Mouse (Mus musculus) hindbrain, postnatal 0 days (tissue): Measurements from ENCODE around the gene Btg2. TPM values are rescaled to one million over a fixed set of nuclear protein-coding genes. Genes with fewer than 3 reads are reported as not detected.
A peak's percentile ranks its signal among the peaks of the same experiment; 100 is the strongest.

Experiments used
- ATAC-seq: fragments of 200-750 bp; cut with Nextera tagmentation; 2 replicates; pipeline ENCODE4 v1.8.0; 2017; ENCODE audit warnings: mild to moderate bottlenecking, moderate TSS enrichment, moderate library complexity
- DNase-seq: peaks from one replicate; pipeline ENCODE4 v3.0.0-alpha.2; 2015; ENCODE audit warnings: low spot score
- H3K27ac ChIP-seq: fragments of 300-500 bp; sonication (generic); 2 replicates; pipeline ENCODE4 v1.5.1; 2014; ENCODE audit warnings: mild to moderate bottlenecking
- H3K27me3 ChIP-seq: fragments of 300-500 bp; sonication (generic); 2 replicates; pipeline ENCODE4 v1.6.1; 2014; ENCODE audit warnings: low read length, mixed read lengths; ENCODE audit not compliant: insufficient read depth
- H3K36me3 ChIP-seq: fragments of 300-500 bp; sonication (generic); 2 replicates; pipeline ENCODE4 v1.6.1; 2014; ENCODE audit warnings: low read length, mixed read lengths; ENCODE audit not compliant: insufficient read depth
- H3K4me1 ChIP-seq: fragments of 300-500 bp; sonication (generic); 2 replicates; pipeline ENCODE4 v1.6.1; 2014; ENCODE audit warnings: antibody characterized with exemption, low read length, mixed read lengths; ENCODE audit not compliant: insufficient read depth
- H3K4me2 ChIP-seq: fragments of 300-500 bp; sonication (generic); 2 replicates; pipeline ENCODE4 v1.6.1; 2014; ENCODE audit warnings: low read depth, mild to moderate bottlenecking, low read length, moderate library complexity, mixed read lengths
- H3K4me3 ChIP-seq: fragments of 300-500 bp; sonication (generic); 2 replicates; pipeline ENCODE4 v1.5.1; 2014; ENCODE audit warnings: low read length
- H3K9ac ChIP-seq: fragments of 300-500 bp; sonication (generic); replicated peaks from 2 replicates; pipeline ENCODE4 v1.6.1; 2014; ENCODE audit warnings: mild to moderate bottlenecking, low read length, moderate library complexity, mixed read lengths
- H3K9me3 ChIP-seq: fragments of 300-500 bp; sonication (generic); 2 replicates; pipeline ENCODE4 v1.6.1; 2016; ENCODE audit warnings: low read length, mixed read lengths
- CTCF ChIP-seq: IDR thresholded peaks from 2 replicates; pipeline ENCODE4 v1.5.1; 2016; ENCODE audit warnings: antibody characterized with exemption, control low read depth, low read depth
- WGBS: fragments of 180-500 bp; shearing (Covaris S2); extraction: QIAGEN DNeasy Blood & Tissue Kit; methylation state at CpG from one replicate; pipeline ENCODE4 v1.1.7; 2014; 5-methylcytosine and 5-hydroxymethylcytosine counted together
- polyA plus RNA-seq: library from polyadenylated mRNA; unstranded; fragments of >200 nt; fragmentation: Nextera tagmentation; extraction: Ambion mirVana; gene quantifications from 2 replicates; pipeline ENCODE4 v1.2.1, GENCODE M21; 2015
- total RNA-seq: library from RNA; depleted of rRNA; stranded (reverse); fragments of >200 nt; gene quantifications from 2 replicates; pipeline ENCODE4 v1.2.3, GENCODE M21; 2014

The Btg2 gene
- total and polyA plus RNA-seq, 2 experiments from 2014 or later: 13.2 to 26.1 TPM

DNA sequence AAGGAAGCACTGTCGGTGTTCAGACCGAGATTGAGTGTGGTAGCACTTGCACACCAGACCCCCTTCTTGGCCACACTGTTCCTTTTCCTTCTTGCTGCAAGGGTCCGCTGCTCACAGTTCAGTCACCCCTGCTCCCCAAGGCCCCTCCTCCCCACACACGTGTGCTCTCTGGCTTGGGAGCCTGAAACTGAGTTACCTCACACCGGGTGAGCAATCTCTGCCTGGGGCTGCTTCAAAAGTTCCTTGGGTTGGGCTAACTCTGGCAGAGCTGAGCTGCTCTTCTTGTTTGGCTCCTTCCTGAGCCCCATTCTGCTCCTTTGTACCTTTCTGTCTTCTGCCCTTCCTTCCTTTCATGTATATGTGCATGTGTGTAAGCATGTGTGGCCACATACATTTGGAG, 34.6 kb upstream of the Btg2 start:
- H3K4me2 ChIP-seq: no peak overlapping the region
- no peaks in the 10 kb centered on the region for H3K4me1 ChIP-seq
- H3K36me3 ChIP-seq: no peaks in the 10 kb centered on the region
- WGBS: 71% methylated on average over 5 of the region's 5 CpGs
- no peaks in the 10 kb centered on the region for H3K9me3 ChIP-seq
- no peak overlapping the region for H3K4me3 ChIP-seq
- ATAC-seq (no peak), DNase-seq (no peak)
- no peaks in the 10 kb centered on the region for H3K27me3 ChIP-seq
- no peak overlapping the region for H3K9ac ChIP-seq
- no peak for TF ChIP-seq CTCF
- H3K27ac ChIP-seq: no peak overlapping the region

DNA sequence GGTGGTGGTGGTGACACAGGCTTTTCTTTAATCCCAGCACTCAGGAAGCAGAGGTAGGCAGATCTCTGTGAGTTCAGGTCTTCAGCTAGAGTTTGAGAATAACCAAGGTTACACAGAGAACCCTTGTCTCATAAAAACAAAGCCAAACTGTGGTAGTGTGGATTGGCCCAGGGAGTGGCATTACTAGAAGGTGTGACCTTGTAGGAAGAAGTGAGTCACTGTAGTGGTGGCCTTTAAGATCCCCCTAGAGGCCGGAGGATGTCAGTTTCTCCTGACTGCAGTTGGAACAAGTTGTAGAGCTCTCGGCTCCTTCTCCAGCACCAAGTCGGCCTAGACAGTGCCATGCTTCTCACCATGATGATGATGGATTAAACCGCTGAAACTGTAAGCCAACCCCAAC, 32.1 kb upstream of the Btg2 start, which contains the start of gene Chit1:
TSS of gene Chit1 (plus strand) at position 264 of the 400 bp plus-strand sequence.
- Histone ChIP-seq H3K27ac (no peak within 1 kb of the TSS), H3K4me1 (no peaks in the 10 kb centered on the region), H3K9me3 (no peaks in the 10 kb centered on the region), H3K9ac (no peak within 1 kb of the TSS), H3K27me3 (no peaks in the 10 kb centered on the region), H3K4me2 (no peak within 1 kb of the TSS), H3K4me3 (no peak within 1 kb of the TSS), H3K36me3 (no peaks in the 10 kb centered on the region)
- ATAC-seq (no peak), DNase-seq (no peak)
- TF ChIP-seq CTCF: 0 out of 2 replicates have a peak, but pooled peaks have one; percentile 14
- 75% methylated on average over 4 of the region's 4 CpGs for WGBS

GRCm38 (mm10) chr1:134110449-134110848, 31.5 kb upstream of the Btg2 start:
- Histone ChIP-seq H3K4me3 (no peak overlapping the region), H3K9me3 (no peaks in the 10 kb centered on the region), H3K4me1 (no peaks in the 10 kb centered on the region), H3K9ac (no peak overlapping the region), H3K36me3 (no peaks in the 10 kb centered on the region), H3K27ac (no peak overlapping the region), H3K4me2 (no peak overlapping the region), H3K27me3 (no peaks in the 10 kb centered on the region)
- ATAC-seq (no peak), DNase-seq (no peak)
- no peak for TF ChIP-seq CTCF
- WGBS: 87% methylated on average over 5 of the region's 5 CpGs

GRCm38 (mm10) chr1:134110015-134110414, 31.1 kb upstream of the Btg2 start:
- DNase-seq (peak; percentile 14), ATAC-seq (no peak)
- Histone ChIP-seq H3K27ac (no peak overlapping the region), H3K4me3 (no peak overlapping the region), H3K9me3 (no peaks in the 10 kb centered on the region), H3K4me1 (no peaks in the 10 kb centered on the region), H3K9ac (no peak overlapping the region), H3K4me2 (no peak overlapping the region), H3K36me3 (no peaks in the 10 kb centered on the region), H3K27me3 (no peaks in the 10 kb centered on the region)
- no peak for TF ChIP-seq CTCF
- WGBS: 93% methylated on average over 3 of the region's 3 CpGs

- no peaks in the 10 kb centered on the region for H3K36me3 ChIP-seq
- ATAC-seq (no peak), DNase-seq (no peak)
- no peak overlapping the region for H3K27ac ChIP-seq
- H3K27me3 ChIP-seq: no peaks in the 10 kb centered on the region
- no peaks in the 10 kb centered on the region for H3K9me3 ChIP-seq
- WGBS: 89% methylated on average over 7 of the region's 7 CpGs
- H3K4me2 ChIP-seq: no peak overlapping the region
- no peak overlapping the region for H3K4me3 ChIP-seq
- TF ChIP-seq CTCF: no peak
- H3K9ac ChIP-seq: no peak overlapping the region
- no peaks in the 10 kb centered on the region for H3K4me1 ChIP-seq
These were observed 28.9 kb upstream of the Btg2 start for GRCm38 (mm10) chr1:134107777-134108176.

DNA sequence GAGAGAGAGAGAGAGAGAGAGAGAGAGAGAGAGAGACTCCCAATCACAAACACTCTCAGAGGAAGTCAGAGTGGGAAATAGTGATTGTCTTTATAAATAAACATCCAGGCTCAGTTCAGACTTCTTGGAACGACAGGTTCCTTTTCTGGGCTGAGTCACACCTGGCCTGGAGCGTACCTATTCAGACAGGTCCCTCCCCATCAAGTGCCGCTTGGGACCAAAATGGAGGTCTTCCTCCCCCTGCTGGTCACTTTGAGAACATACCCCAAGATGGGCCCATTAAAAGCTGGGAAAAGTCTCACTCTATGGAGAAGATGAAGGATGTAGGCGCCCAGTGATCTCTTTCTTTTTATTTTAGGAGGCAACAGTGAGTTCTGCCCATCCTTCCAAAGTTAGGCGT, 27.8 kb upstream of the Btg2 start:
- DNase-seq (peak; percentile 70), ATAC-seq (no peak)
- Histone ChIP-seq H3K27me3 (no peaks in the 10 kb centered on the region), H3K36me3 (no peaks in the 10 kb centered on the region), H3K9me3 (no peaks in the 10 kb centered on the region), H3K27ac (no peak overlapping the region), H3K4me3 (no peak overlapping the region), H3K9ac (no peak overlapping the region), H3K4me2 (no peak overlapping the region), H3K4me1 (no peaks in the 10 kb centered on the region)
- 9% methylated on average over 5 of the region's 5 CpGs for WGBS
- TF ChIP-seq CTCF: peak; percentile 85

DNA sequence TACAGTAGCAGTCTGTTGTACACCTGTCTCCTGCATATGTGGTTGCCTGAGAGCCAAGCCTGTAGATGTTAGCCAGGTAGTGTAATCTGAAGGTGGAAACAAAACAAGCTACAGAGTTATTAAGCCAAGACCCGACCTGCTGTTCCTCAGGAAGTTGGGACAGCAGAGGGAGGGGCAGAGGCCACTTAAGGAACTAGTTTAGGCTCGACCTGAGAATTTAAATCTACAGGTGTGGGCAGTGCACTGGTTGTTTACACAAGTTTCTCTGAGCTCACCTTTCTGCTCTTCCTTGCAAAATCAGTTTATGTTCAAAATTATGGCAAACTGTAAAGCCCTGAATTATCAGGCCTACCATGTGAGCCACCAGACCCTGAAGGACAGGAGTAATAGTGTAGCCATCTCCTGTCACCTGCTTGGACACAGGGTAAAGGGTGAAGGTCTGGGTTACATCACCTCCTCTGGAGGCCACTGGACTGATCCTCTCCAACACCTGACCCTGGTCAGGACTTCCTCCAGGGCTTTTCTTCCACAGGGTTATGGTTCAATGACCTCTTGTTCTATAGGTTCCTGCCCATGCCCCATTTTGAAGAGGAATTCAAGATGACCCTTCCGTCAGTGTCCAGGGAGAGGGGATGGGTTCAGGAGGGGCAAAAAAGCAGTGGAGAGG, 27.0 kb upstream of the Btg2 start:
- Histone ChIP-seq H3K9ac (no peak overlapping the region), H3K4me3 (no peak overlapping the region), H3K4me2 (no peak overlapping the region), H3K27me3 (no peaks in the 10 kb centered on the region), H3K36me3 (no peaks in the 10 kb centered on the region), H3K27ac (no peak overlapping the region), H3K4me1 (no peaks in the 10 kb centered on the region), H3K9me3 (no peaks in the 10 kb centered on the region)
- DNase-seq: no peak
- TF ChIP-seq CTCF: no peak
- WGBS: 59% methylated on average over 3 of the region's 3 CpGs
- no peak for ATAC-seq
